ENCODE assay signal across 21 mouse cellular contexts in genomic region chr6:86335121-86335849, GRCm38 (mm10). TPM values are rescaled to one million over a fixed set of nuclear protein-coding genes. Genes with fewer than 3 reads are reported as not detected.
A peak's percentile ranks its signal among the peaks of the same experiment; 100 is the strongest.
DNase-seq lines count a peak whose midpoint lies in the region; ATAC-seq and TF ChIP-seq lines count a peak whose summit lies in the region.
"Had no signal": no experiment of that assay in that cellular context is flagged by ENCODE, and none has a peak within 500 bp of the region (broad histone marks: within the 10 kb centered on the region; RNA-seq: fewer than 3 reads in every experiment).

No protein-coding gene starts in this region.

- H3K9ac ChIP-seq in kidney, embryonic 14.5 days (ENCODE audit: low read depth, low read length), result no peak overlapping the region
- no peak overlapping the region for H3K9ac ChIP-seq in lung, embryonic 14.5 days
- H3K9ac ChIP-seq in embryonic facial prominence, embryonic 15.5 days, result no peak overlapping the region
- H3K9ac ChIP-seq in kidney, embryonic 16.5 days (replicated peaks; ENCODE audit: low read length), result no peak overlapping the region
- H3K9ac ChIP-seq: forebrain, embryonic 12.5 days; heart, embryonic 15.5 days; hindbrain, embryonic 13.5 days had no signal

- WGBS in kidney, embryonic 14.5 days, result 66% methylated on average over 11 of the region's 11 CpGs
- 64% methylated on average over 11 of the region's 11 CpGs for WGBS in lung, embryonic 14.5 days
- WGBS in embryonic facial prominence, embryonic 15.5 days, result 50% methylated on average over 11 of the region's 11 CpGs
- WGBS in kidney, embryonic 16.5 days, result 59% methylated on average over 11 of the region's 11 CpGs

- H3K27ac ChIP-seq in kidney, embryonic 14.5 days (ENCODE audit: low read depth, low read length), result no peak overlapping the region
- H3K27ac ChIP-seq in lung, embryonic 14.5 days (ENCODE audit: low read depth), result no peak overlapping the region
- no peak overlapping the region for H3K27ac ChIP-seq in embryonic facial prominence, embryonic 15.5 days (replicated peaks)
- peak overlapping the region; percentile 53 for H3K27ac ChIP-seq in kidney, embryonic 16.5 days (ENCODE audit: low read length)
- H3K27ac ChIP-seq: forebrain, embryonic 12.5 days; heart, adult 2 months; heart, embryonic 15.5 days; hindbrain, embryonic 13.5 days had no signal

- ATAC-seq in kidney, embryonic 14.5 days (ENCODE audit: low FRiP score, low TSS enrichment), result no peak
- no peak for ATAC-seq in lung, embryonic 14.5 days (ENCODE audit: insufficient read depth)
- peak; percentile 47; the same call in 1 of the 2 replicates for ATAC-seq in embryonic facial prominence, embryonic 15.5 days (ENCODE audit: insufficient number of reproducible peaks, low FRiP score, low TSS enrichment, low read depth)
- ATAC-seq in kidney, embryonic 16.5 days (ENCODE audit: low FRiP score, low TSS enrichment), result peak; percentile 35; the same call in 1 of the 2 replicates
- ATAC-seq: forebrain, embryonic 16.5 days had no signal

- no peak overlapping the region for H3K4me3 ChIP-seq in kidney, embryonic 14.5 days (ENCODE audit: low read length)
- H3K4me3 ChIP-seq in lung, embryonic 14.5 days (ENCODE audit: low read depth, low read length), result no peak overlapping the region
- H3K4me3 ChIP-seq in embryonic facial prominence, embryonic 15.5 days (replicated peaks), result no peak overlapping the region
- no peak overlapping the region for H3K4me3 ChIP-seq in kidney, embryonic 16.5 days (ENCODE audit: low read length)
- H3K4me3 ChIP-seq: forebrain, embryonic 12.5 days; heart, adult 2 months; heart, embryonic 15.5 days; hindbrain, embryonic 13.5 days had no signal

- no peaks in the 10 kb centered on the region; the same call in 1 of the 2 replicates for H3K4me1 ChIP-seq in kidney, embryonic 14.5 days (ENCODE audit: control insufficient read depth, insufficient read depth, low read length)
- no peaks in the 10 kb centered on the region for H3K4me1 ChIP-seq in lung, embryonic 14.5 days (ENCODE audit: insufficient read depth)
- H3K4me1 ChIP-seq in embryonic facial prominence, embryonic 15.5 days, result no peaks in the 10 kb centered on the region; the same call in 1 of the 2 replicates
- H3K4me1 ChIP-seq in kidney, embryonic 16.5 days (ENCODE audit: insufficient read depth, low read length), result peaks cover 8% of the 10 kb centered on the region
- H3K4me1 ChIP-seq: forebrain, embryonic 12.5 days; heart, embryonic 15.5 days; hindbrain, embryonic 13.5 days had no signal

- DNase-seq in kidney, adult 8-10 months, result peak; percentile 5 to 23
- DNase-seq in lung, embryonic 14.5 days, result peak; percentile 23
- no peak for DNase-seq in lung, postnatal 4 days
- DNase-seq in gastrocnemius, adult 8-10 months (ENCODE audit: low spot score in 2 of 2), result no peak
- no peak for DNase-seq in c-Kit-positive CD71-positive TER-119-positive erythroid progenitor cells, embryonic 14.5 days (ENCODE audit: low spot score)
- DNase-seq: adrenal gland, adult 8-10 months; adrenal gland, postnatal 36 days; cerebellum, adult 11 months; cerebellum, adult 9-11 months; cerebellum, postnatal 36 days; gastrocnemius, postnatal 14 days; heart, adult 2 months had no signal

- no peaks in the 10 kb centered on the region for H3K36me3 ChIP-seq in kidney, embryonic 14.5 days (ENCODE audit: control insufficient read depth, insufficient read depth, low read length)
- no peaks in the 10 kb centered on the region for H3K36me3 ChIP-seq in lung, embryonic 14.5 days (ENCODE audit: insufficient read depth)
- H3K36me3 ChIP-seq in embryonic facial prominence, embryonic 15.5 days, result no peaks in the 10 kb centered on the region
- no peaks in the 10 kb centered on the region for H3K36me3 ChIP-seq in kidney, embryonic 16.5 days (ENCODE audit: insufficient read depth, low read length)
- H3K36me3 ChIP-seq: forebrain, embryonic 12.5 days; G1E; heart, embryonic 15.5 days; hindbrain, embryonic 13.5 days had no signal

- no peaks in the 10 kb centered on the region for H3K27me3 ChIP-seq in kidney, embryonic 14.5 days (ENCODE audit: control insufficient read depth, insufficient read depth, low read length)
- H3K27me3 ChIP-seq in lung, embryonic 14.5 days (ENCODE audit: insufficient read depth, low read length), result no peaks in the 10 kb centered on the region
- no peaks in the 10 kb centered on the region for H3K27me3 ChIP-seq in embryonic facial prominence, embryonic 15.5 days
- H3K27me3 ChIP-seq in kidney, embryonic 16.5 days (ENCODE audit: insufficient read depth, low read length), result no peaks in the 10 kb centered on the region
- H3K27me3 ChIP-seq: forebrain, embryonic 12.5 days; heart, embryonic 15.5 days; hindbrain, embryonic 13.5 days had no signal

- TF ChIP-seq CTCF in lung, embryonic 14.5 days (IDR thresholded peaks at IDR 0.05; ENCODE audit: low read depth), result no peak

- H3K9me3 ChIP-seq in kidney, embryonic 14.5 days (ENCODE audit: control insufficient read depth, low read length), result no peaks in the 10 kb centered on the region
- no peaks in the 10 kb centered on the region for H3K9me3 ChIP-seq in lung, embryonic 14.5 days (ENCODE audit: low read depth, low read length)
- no peaks in the 10 kb centered on the region for H3K9me3 ChIP-seq in embryonic facial prominence, embryonic 15.5 days (replicated peaks)
- peaks cover 4% of the 10 kb centered on the region; the same call in 1 of the 2 replicates for H3K9me3 ChIP-seq in kidney, embryonic 16.5 days (ENCODE audit: low read length)
- H3K9me3 ChIP-seq: forebrain, embryonic 12.5 days; heart, embryonic 15.5 days; hindbrain, embryonic 13.5 days had no signal

- H3K4me2 ChIP-seq in kidney, embryonic 14.5 days (replicated peaks; ENCODE audit: low read depth, low read length), result no peak overlapping the region
- H3K4me2 ChIP-seq in lung, embryonic 14.5 days, result no peak overlapping the region
- H3K4me2 ChIP-seq in embryonic facial prominence, embryonic 15.5 days (replicated peaks), result no peak overlapping the region
- no peak overlapping the region for H3K4me2 ChIP-seq in kidney, embryonic 16.5 days (replicated peaks; ENCODE audit: low read depth, low read length)
- H3K4me2 ChIP-seq: forebrain, embryonic 12.5 days; heart, embryonic 11.5 days; heart, embryonic 15.5 days; hindbrain, embryonic 13.5 days had no signal

RNA-seq across cellular contexts. Expression of gene Fam136a, which starts 30.2 kb away (rescaled TPM):
- polyA plus RNA-seq in kidney, embryonic 14.5 days (2014; fragmentation: Nextera tagmentation; extraction: Ambion mirVana), result 154 and 156 TPM in 2 replicates
- polyA plus RNA-seq in lung, embryonic 14.5 days (2014; fragmentation: Nextera tagmentation; extraction: Ambion mirVana), result 129 and 130 TPM in 2 replicates
- 99.5 and 104 TPM in 2 replicates for polyA plus RNA-seq in embryonic facial prominence, embryonic 15.5 days (2015; fragmentation: Nextera tagmentation; extraction: Ambion mirVana)
- polyA plus RNA-seq in kidney, embryonic 16.5 days (2015; fragmentation: Nextera tagmentation; extraction: Ambion mirVana), result 145 and 146 TPM in 2 replicates
- 10 to 100 TPM; 12.1 to 14.0 (median 12.9) TPM for total RNA-seq in gastrocnemius, adult 8-10 months (2022)

RNA-seq across cellular contexts. Expression of gene Snrpg, which starts 35.8 kb away (rescaled TPM):
- 814 and 1,116 TPM in 2 replicates for polyA plus RNA-seq in kidney, embryonic 14.5 days (2014; fragmentation: Nextera tagmentation; extraction: Ambion mirVana)
- polyA plus RNA-seq in lung, embryonic 14.5 days (2014; fragmentation: Nextera tagmentation; extraction: Ambion mirVana), result 723 and 735 TPM in 2 replicates
- 489 and 522 TPM in 2 replicates for polyA plus RNA-seq in embryonic facial prominence, embryonic 15.5 days (2015; fragmentation: Nextera tagmentation; extraction: Ambion mirVana)
- 575 and 578 TPM in 2 replicates for polyA plus RNA-seq in kidney, embryonic 16.5 days (2015; fragmentation: Nextera tagmentation; extraction: Ambion mirVana)
- total RNA-seq in gastrocnemius, adult 8-10 months (2022), result 10 to 100 TPM; 31.3 to 36.1 (median 31.9) TPM

Comparison
In these comparisons a context has a peak if more than half of its experiments do, and no peak if none do; other contexts are left out.
1. DNase-seq: peak in kidney, adult 8-10 months (2 of 2) and lung, embryonic 14.5 days (single experiment); none in lung, postnatal 4 days (0 of 2), gastrocnemius, adult 8-10 months (0 of 2) and c-Kit-positive CD71-positive TER-119-positive erythroid progenitor cells, embryonic 14.5 days (single experiment).
2. ATAC-seq: peak in embryonic facial prominence, embryonic 15.5 days (single experiment) and kidney, embryonic 16.5 days (single experiment); none in kidney, embryonic 14.5 days (single experiment) and lung, embryonic 14.5 days (single experiment).